Mouse (Mus musculus) spleen, adult 2 months (tissue): Measurements from ENCODE around the gene Tmem256.

Experiments
- CTCF ChIP-seq: fragments of 200-500 bp; IDR thresholded peaks from 2 replicates; pipeline ENCODE4 v1.5.1; 2011; ENCODE audit warnings: mild to moderate bottlenecking, inconsistent platforms; ENCODE audit not compliant: insufficient read depth, insufficient read length, insufficient replicate concordance; ENCODE audit errors: extremely low read depth
- POLR2A ChIP-seq: fragments of 200-500 bp; IDR thresholded peaks from 2 replicates; pipeline ENCODE4 v1.6.1; 2011; ENCODE audit warnings: low read depth, low read length, inconsistent platforms

DNA sequence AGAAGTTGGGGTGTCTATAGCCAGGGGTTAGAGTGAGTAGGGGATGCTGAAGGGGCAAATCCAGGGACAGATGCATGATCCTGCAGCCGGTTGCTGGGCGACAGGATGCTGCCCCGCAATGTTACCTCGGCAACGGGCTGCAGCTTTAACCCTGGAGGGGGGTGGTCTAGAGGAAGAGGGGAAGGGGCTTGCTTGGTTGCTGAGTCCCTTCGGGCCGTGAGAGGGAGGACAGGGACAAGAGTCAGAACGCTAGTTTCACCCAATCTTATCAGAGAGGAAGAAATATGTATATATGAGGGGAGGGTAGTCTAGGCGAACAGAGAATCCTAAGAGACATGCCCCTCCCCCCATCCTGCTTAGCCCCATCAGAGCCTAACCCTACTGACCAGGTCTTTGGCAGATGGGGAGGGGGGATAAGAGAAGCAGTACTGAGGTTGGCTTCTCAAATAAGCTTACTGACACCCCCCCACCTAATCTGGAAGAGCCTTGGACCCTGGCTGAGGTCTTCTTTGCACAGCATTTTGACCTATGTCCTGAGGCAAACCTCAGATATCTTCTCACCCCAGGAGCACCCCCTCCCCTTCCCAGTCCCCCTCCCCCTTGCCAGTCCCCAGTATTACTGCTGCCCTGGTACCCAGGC lies 2.9 kb upstream of the Tmem256 start:
- TF ChIP-seq POLR2A (no peak), CTCF (no peak)
